Mouse (Mus musculus) lung, postnatal 14 days (tissue): ENCODE measurements around the gene Mrps7.

Source experiments
- DNase-seq: peaks from one replicate; pipeline ENCODE4 v3.0.0; 2021

Gene Mrps7

DNA sequence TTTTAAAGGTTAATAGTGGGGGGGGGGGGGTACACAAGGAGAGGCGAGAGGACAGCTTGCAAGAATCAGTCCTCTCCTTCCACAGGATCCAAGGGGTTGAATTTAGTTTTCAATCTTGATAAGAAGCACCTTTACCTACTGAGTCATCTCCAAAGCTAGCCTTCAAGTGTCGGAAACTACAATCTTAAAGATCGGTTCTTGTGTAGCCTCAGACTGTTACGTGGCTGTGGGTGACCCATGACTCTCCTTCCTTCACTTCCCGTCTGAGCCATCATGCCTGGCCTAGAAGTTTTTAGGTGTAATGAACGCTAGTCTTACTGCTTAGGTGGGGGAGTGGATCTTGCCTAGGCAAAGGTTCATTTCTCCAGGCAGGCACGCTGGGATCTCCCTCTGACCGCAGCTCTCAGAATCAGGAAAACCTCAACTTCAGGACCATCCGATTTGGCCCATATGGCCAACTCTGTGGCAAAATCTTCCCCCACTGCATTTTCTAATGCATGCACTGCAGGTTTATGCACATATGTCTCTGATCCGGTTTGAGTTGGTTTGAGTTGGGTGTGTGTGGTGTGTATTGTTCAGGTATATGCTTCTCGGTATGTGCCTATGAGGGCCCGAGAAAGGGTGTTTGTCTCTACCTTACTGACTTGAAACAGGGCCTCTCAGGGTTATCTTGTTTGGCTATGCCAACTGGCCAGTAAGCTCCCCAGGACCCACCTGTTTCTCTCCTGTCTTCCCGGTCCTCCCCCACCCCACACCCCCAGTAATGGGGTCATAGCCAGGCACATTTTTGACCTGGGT is 26.2 kb downstream of the Mrps7 start:
- no peak for DNase-seq

GRCm38 (mm10) chr11:115630532-115631504 is 27.1 kb downstream of the Mrps7 start:
- peak; percentile 57 for DNase-seq

GRCm38 (mm10) chr11:115631505-115631890 is 27.8 kb downstream of the Mrps7 start:
- DNase-seq: peak; percentile 68

DNA sequence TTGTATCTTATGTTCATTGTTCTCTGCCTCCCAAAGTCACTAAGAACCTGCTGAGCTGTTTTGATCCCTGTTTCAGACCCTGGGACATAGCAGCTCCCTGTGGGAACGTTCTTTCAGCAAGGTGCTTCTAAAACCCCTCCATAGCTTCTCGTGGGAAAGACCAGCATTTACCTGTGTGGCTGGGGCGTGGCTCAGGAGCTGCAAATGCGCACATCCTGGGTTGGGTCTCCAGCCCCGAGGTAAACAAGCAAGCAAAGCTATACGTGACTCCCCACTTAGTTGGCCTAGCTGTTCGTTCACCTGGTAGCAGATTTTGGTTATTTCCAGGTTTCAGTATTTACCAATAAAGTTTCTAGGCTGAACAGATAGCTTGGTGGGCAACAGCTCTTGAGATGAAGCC is 28.5 kb downstream of the Mrps7 start:
- no peak for DNase-seq

- no peak for DNase-seq
Observed at GRCm38 (mm10) chr11:115632862-115633261, 29.1 kb downstream of the Mrps7 start.

GRCm38 (mm10) chr11:115634109-115634508 is 30.4 kb downstream of the Mrps7 start:
- no peak for DNase-seq

DNA sequence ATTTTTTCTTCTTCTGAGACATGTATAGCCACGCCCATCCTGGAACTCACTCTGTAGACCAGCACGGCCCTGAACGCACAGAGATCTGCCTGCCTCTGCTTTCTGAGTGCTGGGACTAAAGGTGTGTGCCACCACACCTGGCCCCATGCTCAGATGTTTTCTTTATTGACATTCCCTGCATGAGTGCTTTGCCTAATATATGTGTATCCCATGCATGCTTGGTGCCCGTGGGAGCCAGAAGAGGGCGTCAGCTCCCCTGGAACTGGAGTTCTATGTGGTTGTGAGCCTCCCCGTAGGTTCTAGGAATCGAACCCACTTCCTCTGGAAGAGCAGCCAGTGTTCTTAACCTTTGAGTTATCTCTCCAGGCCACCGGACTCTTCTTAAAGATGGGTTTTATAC is 31.3 kb downstream of the Mrps7 start:
- DNase-seq: no peak

DNA sequence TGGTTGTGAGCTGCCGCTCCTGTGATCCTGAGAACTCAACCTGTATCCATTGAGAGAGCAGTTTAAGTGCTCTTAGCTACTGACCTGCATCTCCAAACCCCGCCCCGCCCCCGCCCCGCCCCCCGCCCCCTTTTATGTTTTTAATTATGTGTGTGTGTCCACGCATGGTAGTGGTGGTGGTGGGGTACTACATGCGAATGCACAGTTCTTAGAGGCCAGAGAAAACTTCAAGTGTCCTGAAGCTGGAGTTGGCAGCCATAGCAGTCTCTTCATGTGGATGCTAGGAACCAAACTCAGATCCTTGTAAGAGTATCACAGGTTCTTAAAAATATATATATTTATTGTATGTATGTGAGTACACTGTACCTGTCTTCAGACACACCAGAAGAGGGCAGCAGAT is 31.8 kb downstream of the Mrps7 start:
- no peak for DNase-seq

DNA sequence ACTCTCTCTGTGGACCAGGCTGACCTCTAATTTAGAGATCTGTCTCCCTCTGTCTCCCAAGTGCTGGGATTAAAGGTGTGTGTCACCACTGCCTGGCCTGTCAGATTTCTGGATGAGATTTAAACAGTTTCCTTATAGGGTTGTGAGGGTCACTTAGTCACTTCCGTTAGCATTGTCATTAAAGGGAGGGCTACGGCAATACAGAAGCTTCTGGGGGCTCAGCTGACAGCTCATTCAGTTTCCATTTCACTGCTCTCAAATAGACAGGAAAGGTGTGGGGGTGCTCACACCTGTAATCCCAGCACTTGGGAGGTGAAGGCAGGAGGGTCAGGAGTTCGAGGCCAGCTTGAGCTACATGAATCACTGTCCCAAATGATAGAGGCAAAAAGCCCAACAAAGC is 33.2 kb downstream of the Mrps7 start:
- no peak for DNase-seq

- peak; percentile 36 for DNase-seq
Observed at GRCm38 (mm10) chr11:115638498-115639409, 35.0 kb downstream of the Mrps7 start.

GRCm38 (mm10) chr11:115639540-115639939 is 35.8 kb downstream of the Mrps7 start:
- DNase-seq: no peak

DNA sequence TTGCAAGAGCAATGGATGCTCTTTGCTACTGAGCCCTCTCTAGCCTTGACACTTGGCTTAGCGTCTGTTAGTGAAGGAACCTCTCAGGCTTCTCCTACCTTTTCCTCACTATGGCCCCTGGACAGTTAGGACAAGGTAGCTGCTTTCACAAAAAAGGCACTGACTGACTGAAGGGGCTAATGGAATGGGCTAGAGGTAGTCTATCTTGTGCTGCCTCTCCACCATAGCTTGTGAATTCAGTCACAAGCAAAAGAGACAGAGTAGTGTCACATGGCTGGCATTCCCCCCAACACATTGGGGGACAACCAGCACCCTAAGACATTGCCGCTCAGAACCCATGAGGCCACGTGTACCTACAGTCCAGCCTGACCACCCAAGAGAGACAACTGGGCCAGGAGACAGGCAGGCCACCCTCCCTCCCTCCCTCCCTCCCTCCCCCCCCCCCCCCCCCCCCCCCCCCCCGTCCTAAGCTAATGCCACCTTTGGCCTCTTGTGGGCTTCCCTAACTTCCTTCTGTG is 36.6 kb downstream of the Mrps7 start:
- DNase-seq: no peak

GRCm38 (mm10) chr11:115640978-115641663 is 37.4 kb downstream of the Mrps7 start:
- no peak for DNase-seq

DNA sequence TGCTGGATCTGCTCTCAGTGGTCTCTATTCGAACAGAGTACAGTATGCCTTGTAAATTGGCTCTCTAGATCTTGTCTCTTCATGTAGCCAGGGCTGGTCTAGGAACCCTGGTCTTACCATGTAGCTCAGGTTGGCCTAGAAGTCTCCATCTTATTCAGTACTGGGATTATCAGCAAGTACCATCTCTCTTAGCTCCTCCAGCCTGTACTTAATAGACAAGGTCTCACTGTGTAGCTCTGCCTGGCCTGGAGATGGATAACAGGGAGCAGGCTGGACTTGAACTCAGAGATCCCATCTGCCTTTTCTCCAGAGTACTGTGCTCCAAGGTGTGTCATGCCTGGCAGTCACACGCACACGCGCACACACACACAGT is 37.9 kb downstream of the Mrps7 start:
- DNase-seq: no peak

- no peak for DNase-seq
Observed at GRCm38 (mm10) chr11:115642705-115643104, 39.0 kb downstream of the Mrps7 start.

DNA sequence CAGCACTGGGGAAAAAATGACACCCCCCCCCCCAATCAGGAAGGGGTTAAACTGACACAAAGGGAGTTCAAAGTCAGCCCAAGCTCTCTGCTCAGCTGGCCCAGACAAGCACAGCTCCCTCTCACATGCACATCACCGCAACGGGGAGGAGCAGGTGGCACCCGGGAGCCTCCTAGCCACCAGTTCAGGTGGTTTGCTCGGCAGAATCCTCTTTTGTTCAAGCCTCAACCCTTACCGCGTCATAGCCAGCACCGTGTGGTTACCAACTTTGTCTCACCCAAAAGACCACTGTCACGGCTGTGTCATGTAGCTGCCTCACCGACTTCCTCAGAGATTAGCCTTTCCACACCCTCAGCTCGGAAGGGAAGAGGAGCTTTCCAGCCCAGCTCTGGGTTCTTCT is 39.5 kb downstream of the Mrps7 start:
- no peak for DNase-seq

DNA sequence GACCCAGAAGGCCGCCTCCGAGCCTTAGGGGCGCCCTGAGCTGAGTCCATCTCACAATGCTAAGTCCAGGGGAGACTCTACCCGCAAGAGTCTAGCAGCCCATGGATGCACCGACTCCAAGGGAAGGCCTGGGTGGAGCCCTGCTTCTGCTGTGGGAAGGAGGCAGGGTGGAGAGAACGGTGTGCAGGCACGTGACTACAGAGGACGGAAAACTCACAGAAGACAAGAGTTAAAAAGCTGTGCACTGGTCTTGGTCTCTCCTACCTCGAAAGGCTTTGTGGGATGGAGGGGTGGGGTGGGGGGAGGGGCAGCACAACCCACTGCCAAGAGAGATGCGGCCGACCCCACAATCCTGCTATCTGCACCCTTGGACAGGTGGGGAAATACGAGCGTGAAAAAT is 40.6 kb downstream of the Mrps7 start:
- DNase-seq: no peak

DNA sequence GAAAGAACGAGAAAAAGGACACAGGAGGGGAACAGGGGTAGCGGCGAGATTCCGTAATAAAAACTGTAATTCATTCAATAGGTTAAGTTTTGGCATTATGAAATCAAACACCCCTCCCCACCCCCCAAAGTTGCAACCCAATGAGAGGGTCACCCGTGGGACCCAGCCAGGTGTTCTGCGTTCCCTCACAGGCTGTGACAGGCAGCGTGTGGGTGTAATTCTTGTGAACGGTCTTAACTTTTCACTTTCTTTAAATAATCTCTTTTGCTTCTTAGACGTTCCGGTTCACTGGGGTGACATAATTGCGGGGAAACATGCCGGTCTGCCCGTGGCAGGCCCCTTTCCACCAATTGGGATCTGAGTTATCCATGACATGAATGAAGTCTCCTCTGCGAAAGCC is 41.8 kb downstream of the Mrps7 start:
- DNase-seq: peak; percentile 17

- DNase-seq: no peak
Observed at GRCm38 (mm10) chr11:115646439-115646838, 42.7 kb downstream of the Mrps7 start.

GRCm38 (mm10) chr11:115647459-115647858 is 43.7 kb downstream of the Mrps7 start:
- DNase-seq: peak; percentile 77

DNA sequence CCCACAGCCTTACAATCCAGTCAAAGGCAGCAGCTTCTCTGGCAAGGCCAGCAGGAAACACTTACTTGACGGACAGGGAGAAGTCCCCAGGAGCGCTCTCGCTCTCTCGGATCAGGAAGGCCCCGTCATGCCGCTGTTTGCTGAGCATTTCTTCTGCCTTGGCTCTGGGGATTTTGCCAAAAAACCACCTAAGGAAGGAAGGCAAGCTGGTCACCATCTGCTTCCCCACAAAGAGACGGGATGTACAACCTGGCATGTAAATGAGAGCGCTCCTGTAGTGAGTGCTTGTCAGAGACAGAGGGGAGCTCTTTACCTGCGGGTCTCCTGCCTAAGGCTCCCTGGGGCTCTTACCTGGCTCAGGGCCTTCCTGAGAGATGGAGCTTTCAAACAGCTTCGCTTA is 46.0 kb downstream of the Mrps7 start:
- no peak for DNase-seq

DNA sequence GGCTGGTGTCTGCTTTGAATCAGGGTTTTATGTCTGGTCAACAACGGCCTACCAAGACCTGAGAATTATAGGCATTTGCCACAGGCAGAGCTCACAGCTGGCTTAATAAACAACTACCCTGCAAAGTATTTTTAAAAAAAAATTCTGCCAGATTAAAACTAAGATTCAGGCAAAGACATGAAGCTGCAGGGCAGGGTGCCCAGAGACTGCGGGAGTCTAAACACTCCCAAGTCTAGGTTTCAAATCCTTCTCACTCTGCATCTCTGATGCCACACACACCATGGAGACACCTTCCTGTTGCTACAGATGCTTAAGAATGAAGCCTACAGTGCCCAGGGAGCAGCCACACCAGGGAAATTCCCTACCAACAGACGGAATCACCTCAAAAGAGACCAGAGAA is 48.0 kb downstream of the Mrps7 start:
- DNase-seq: no peak
